Mouse (Mus musculus): Measurements from ENCODE around the gene Ugt1a6b.
"Not testable (repeated sequence)": the region's sequence is repeated elsewhere in the genome, so short reads cannot be mapped to it uniquely, and the experiment has no call there.

Gene Ugt1a6b

GRCm38 (mm10) chr1:88125827-88126360, 22.8 kb downstream of the Ugt1a6b start:
- DNase-seq: not testable (repeated sequence)

DNA sequence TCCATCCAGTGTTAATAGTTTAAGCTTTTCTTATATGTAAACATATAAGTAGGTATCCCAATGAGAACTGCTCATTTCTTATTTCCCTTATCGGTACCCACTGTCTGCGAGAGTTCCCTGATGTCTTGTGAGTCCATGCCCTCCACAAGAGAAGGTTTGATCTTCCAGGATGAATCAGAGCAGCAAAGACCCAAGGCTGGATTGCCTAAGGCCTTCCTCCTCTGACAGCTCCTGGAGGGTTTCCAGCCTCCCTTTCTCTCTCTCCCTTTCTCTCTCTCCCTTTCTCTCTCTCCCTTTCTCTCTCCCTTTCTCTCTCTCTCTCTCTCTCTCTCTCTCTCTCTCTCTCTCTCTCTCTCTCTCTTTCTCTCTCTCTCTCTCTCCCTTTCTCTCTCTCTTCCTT, 26.0 kb downstream of the Ugt1a6b start:
- DNase-seq: not testable (repeated sequence)

DNA sequence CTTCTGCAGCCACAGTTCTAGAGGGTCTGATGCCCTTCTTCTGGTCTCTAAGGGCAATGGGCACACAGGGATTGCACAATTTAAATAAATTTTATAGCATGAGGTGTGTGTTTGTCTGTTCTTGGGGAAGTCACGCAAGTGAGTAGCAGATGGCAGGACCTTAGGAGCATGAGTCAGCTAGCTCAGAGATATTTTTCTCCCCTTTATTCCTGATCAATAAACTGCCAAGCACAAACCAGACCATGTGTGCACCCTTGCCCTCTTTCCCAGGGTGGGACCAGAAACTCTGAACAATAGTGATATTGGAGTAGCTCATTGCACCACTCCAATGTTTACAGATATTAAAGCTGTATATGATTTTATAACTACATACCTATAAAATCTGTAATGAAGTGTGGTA, 27.2 kb downstream of the Ugt1a6b start:
- not testable (repeated sequence) for DNase-seq

DNA sequence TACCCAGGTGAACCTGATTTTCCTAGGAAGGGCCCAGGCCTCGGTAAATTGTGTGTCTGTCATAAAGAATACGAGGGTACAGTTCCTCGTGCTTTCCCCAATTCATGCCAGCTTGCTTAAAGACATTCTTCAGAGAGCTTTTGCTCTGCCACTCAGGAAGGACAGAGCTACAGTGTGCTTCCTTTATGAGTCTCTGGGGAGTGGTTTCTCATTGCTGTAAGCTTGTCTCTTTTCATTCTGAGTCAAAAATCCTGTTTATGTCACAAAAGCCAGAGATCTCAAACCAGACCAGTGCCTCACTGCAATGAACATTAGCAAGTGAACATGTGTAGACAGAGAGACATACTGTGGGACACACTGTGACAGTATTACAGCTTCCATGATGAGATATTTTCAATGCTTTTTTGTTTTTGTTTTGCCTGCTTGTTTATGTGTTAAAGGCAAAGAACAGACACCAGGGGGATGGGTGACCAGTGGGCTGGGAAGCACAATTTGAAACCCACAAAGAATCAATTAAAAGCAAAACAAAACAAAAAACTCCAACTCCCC, 30.9 kb downstream of the Ugt1a6b start:
- DNase-seq: no peak

DNA sequence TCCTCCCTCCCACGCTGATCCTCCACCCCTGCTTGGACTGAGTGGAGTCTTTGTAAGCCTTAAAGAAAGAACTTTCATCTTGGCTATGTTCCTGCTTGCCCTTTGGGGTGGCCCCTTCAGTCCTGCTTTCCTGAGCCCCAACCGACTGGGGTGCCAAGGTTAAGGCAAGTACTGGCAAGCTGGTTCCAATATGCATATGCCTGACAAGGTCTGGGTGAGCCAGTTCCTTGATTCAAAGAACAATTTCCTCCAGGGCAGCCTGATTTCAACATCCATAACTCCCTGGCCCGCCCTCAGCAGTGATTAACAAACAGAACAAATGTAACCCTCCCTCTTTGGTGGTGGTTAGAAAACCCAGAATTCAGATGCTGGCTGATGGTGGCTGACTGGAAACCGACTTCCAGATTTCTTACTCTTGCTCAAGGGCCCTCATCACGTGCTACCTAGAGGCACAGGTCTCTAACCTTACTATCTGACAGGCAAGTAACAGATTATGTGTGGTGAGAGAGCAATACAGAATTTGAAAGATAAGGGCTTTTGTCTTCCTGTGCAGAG, 31.5 kb downstream of the Ugt1a6b start, which contains the start of gene Ugt1a6a:
TSS of gene Ugt1a6a (plus strand) at position 353 of the 555 bp plus-strand sequence.
- DNase-seq: not testable (repeated sequence)

GRCm38 (mm10) chr1:88135229-88135904, 32.3 kb downstream of the Ugt1a6b start:
- DNase-seq: not testable (repeated sequence)

DNA sequence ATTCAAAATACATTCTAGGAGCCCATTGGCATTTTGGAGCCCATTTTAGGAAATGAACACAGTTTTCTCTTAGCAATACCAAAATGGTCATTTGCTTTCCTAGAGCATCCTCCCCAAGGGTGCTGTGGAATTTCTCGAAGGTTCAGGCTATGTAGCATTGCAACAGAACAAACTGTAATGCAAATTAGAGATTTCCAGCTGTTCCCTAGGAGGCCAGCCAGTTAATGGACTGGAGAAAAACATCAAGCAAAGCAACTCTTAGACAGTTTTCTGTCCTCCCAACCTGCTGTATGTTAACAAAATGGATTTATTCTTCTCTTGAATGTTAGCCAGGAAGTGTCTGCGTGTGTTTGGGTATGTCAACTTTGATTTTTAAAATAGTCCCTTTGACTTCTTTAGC, 33.6 kb downstream of the Ugt1a6b start:
- DNase-seq: no peak

- no peak for DNase-seq
Observed at GRCm38 (mm10) chr1:88137264-88137663, 34.2 kb downstream of the Ugt1a6b start.

- DNase-seq: no peak
Observed at GRCm38 (mm10) chr1:88138145-88138544, 35.1 kb downstream of the Ugt1a6b start.

DNA sequence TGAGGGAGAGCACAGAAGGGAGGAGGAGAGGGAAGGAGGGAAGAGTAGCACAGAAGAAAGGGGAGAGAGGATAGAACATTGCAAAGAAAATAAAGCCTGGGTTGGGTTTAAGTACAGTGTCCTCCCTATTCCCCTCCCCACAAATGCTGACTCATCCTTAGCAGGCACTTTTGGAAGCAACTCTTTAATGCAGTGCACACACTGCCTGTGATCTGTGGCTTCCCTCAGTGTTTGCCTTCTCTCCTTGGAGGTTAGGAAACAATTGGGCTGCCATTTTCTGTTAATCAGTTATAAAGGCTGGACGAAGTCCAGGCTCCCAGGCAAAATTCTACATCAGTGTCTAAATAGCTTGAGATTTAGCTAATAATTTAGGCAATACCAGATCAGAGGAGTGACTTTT, 37.4 kb downstream of the Ugt1a6b start:
- DNase-seq: not testable (repeated sequence)

GRCm38 (mm10) chr1:88143966-88144675, 41.1 kb downstream of the Ugt1a6b start:
- DNase-seq: peak; percentile 53

DNA sequence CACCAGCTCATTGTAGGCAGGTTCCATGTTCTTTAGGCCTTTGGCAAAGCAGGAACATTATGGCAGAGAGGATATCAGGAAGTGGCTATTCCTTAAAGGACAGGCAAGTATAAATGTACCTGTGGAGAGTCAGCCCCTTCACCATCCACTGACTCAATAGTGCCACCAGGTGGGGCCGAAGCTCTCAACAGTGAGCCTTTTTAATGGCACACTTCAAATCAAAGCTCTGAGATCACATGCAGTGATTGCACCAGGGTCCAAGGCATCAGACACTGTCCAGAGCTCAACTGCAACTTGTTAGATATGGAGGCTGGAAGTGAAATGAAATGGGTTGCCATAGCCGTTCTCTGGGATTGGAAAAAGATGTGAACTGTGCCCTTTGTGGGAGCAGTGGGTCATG, 42.2 kb downstream of the Ugt1a6b start:
- peak; percentile 10 for DNase-seq

- DNase-seq: not testable (repeated sequence)
Observed at GRCm38 (mm10) chr1:88150133-88150532, 47.1 kb downstream of the Ugt1a6b start.

- no peak for DNase-seq
Observed at GRCm38 (mm10) chr1:88158430-88158829, 55.4 kb downstream of the Ugt1a6b start.

DNA sequence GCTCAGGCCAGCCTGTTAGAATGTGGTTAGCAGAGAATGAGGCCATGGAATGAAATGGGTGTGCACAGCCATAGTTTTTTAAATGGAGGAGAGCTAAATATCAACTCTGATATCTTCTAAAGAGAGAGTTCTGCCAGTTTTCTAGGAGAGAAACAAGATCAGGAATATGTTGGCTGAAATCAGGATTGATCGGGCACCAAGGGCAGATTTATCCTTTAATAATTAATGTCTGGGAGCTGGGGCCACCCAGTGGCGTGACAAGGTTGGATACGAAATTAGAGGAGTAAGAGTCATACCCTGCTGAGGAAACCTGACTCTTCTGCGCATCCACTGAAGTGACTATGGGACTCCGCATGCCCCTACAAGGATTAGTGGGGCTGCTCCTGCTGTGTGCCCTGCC, 62.7 kb downstream of the Ugt1a6b start, which contains the start of gene Ugt1a5:
TSS of gene Ugt1a5 (plus strand) at position 302 of the 400 bp plus-strand sequence.
- DNase-seq: no peak

GRCm38 (mm10) chr1:88172190-88172589, 69.1 kb downstream of the Ugt1a6b start:
- not testable (repeated sequence) for DNase-seq

GRCm38 (mm10) chr1:88179657-88180056, 76.6 kb downstream of the Ugt1a6b start:
- DNase-seq: no peak

GRCm38 (mm10) chr1:88186325-88186935, 83.4 kb downstream of the Ugt1a6b start:
- DNase-seq: no peak

DNA sequence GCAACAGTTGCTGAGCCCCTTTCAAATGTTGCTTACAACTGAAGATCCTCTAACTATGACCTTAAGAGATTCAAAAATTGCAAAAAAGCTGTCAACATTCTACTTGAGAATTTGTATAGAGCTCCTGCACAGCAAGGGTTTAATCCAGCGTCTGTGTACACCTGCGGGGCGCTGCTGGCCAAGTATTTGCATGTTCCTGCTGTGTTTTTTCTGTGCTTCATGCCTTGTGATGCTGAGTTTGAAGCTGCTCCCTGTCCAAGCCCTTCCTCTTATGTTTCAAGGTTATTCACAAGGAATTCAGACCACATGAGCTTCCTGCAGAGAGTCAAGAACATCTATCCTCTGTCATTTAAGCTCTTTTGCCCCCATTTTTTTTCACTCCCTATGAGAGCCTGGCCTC, 89.1 kb downstream of the Ugt1a6b start:
- no peak for DNase-seq

DNA sequence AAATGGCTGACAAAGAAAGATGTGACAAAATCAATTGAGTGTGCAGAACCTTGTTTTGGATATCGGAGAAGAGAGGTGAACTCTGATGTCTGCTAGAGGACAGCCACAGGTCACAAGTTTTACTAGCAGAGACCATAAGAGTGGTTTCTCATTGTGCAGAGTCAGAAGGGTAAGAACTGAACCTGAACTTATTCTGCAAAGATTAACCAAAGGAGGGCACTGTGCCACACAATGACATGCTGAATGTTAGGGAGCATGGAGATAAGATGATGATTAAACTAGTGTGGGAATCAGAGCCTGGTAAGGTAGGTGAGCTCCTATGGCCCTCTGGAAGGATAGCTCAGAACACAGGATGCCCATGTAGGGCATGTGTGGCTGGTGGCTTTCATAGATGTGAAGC, 92.6 kb downstream of the Ugt1a6b start:
- DNase-seq: no peak

GRCm38 (mm10) chr1:88197443-88197842, 94.4 kb downstream of the Ugt1a6b start:
- no peak for DNase-seq

- no peak for DNase-seq
Observed at GRCm38 (mm10) chr1:88199996-88200395, 96.9 kb downstream of the Ugt1a6b start.

- DNase-seq: no peak
Observed at GRCm38 (mm10) chr1:88200456-88200855, 97.4 kb downstream of the Ugt1a6b start, which contains the start of gene Ugt1a2. Gene Ugt1a2 (plus strand): TSS chr1:88200601.
